Mouse (Mus musculus) left cerebral cortex, postnatal 25 days (tissue): ENCODE measurements around the gene Ubac2. TPM values are rescaled to one million over a fixed set of nuclear protein-coding genes. Genes with fewer than 3 reads are reported as not detected.

ENCODE experiments used
- DNase-seq, 2 experiments: peaks; one replicate each; pipeline ENCODE4 v3.0.0; 2022; ENCODE audit warnings: low spot score in 2 of 2, mixed read lengths in 1 of 2
- intact Hi-C: fragments of 180-260 bp; cut with DNase I; formaldehyde crosslinking; loops from one replicate; pipeline ENCODE4 v1.15.1; 2025
- total RNA-seq, 2 experiments: library from RNA; stranded (reverse); gene quantifications; 2 replicates each; pipeline ENCODE4 v1.2.3; 2021

Ubac2 gene
- total RNA-seq, 2 experiments from 2014 or later, result 33.7 to 33.8 TPM

- intact Hi-C loops, result no loop called here
- no peak for DNase-seq
Observed at GRCm38 (mm10) chr14:121918266-121918665, 39.8 kb downstream of the Ubac2 start.

DNA sequence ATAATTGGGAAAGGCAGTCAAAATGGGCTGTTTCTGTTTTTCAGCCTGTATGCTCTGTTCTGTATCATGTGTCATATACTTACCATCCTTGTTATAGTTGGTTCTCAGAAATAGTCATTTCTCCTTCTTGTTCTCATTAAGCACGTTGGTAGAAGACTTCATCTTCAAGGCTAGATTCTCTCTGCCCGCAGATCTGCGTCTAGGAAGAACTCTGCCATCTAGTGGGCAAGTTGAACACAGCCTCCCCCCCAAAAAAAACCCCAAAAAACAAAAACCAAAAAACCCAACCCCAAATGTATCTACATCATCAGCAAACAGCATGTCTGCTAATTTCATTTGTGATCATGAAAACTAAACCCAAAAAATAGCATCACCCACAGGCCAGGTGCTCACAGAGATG is 41.3 kb downstream of the Ubac2 start:
- intact Hi-C loops, result loop anchor here (1.0 to 5.0 kb wide), 2 partner anchors 54 to 332 kb away; no protein-coding TSS in a partner anchor
- DNase-seq, result no peak

GRCm38 (mm10) chr14:121920511-121921124 is 42.2 kb downstream of the Ubac2 start:
- intact Hi-C loops, result loop anchor here (5.0 kb wide), 1 partner anchor 333 kb away; no protein-coding TSS in a partner anchor
- DNase-seq, result no peak

- intact Hi-C loops, result loop anchor here (5.0 kb wide), 1 partner anchor 335 kb away; no protein-coding TSS in a partner anchor
- DNase-seq, result no peak
Observed at GRCm38 (mm10) chr14:121922016-121922415, 43.6 kb downstream of the Ubac2 start.

DNA sequence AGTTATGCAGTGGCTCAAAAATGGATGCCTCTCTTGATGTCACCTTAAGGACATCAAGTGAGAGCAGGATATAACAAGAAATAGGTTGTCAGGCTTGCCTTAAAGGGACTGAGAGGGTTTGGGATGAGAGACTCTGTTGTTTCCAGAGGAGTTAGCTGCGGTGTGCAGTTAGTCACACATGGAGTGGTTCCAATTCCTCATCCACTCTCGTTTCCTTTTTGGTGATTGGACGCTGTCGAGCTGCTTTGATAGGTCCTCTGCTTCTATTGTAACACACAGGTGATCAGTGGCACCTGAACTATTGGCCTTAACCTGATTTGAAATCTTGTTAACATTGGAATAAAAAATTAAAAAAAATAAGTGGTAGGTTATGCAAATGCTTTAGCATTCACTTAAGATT is 44.3 kb downstream of the Ubac2 start:
- intact Hi-C loops, result loop anchor here (5.0 kb wide), 1 partner anchor 335 kb away; no protein-coding TSS in a partner anchor
- no peak for DNase-seq

DNA sequence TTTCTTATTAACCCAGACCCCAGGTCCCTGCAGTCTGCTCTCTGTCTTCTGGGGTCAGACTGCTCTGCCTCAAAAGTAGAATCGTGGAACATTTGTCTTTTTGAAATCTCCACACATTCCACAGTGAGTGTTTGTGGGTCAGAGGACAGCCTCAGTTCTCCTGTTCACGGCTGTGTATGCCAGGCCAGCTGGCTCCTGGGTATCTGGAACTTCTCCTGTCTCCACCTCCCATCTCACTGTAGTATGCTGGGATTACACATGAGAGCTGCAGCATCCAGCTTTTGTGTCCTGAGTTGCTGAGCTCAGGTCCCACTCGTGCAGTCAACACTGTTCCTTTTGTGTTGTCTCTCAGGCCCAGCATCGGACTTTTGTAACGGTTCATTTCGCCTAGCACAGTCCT is 46.5 kb downstream of the Ubac2 start:
- intact Hi-C loops, result loop anchor here (5.0 kb wide), 1 partner anchor 338 kb away; no protein-coding TSS in a partner anchor
- no peak for DNase-seq

DNA sequence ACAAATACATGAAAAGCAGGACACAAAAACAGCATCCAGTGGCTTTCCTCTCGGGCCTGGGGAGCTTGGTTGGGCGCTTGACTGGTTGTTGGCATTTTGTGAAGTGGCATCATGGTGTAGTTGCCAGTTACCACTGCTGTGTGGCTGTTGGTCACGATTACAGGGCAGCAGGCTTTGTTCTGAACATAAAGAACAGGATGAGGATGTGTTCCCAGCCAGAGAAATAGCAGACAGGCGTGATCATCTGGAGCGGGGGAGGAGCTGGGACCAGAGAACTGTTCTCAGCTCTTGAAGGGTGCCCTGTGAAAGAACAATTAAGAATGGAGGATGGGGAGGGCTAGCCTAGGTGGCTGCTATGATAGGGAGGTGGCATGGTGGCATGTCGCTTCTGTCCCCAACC is 48.5 kb downstream of the Ubac2 start:
- intact Hi-C loops, result no loop called here
- no peak for DNase-seq

GRCm38 (mm10) chr14:121927451-121927850 is 49.0 kb downstream of the Ubac2 start:
- intact Hi-C loops, result no loop called here
- no peak for DNase-seq

- intact Hi-C loops, result loop anchor here (1.0 kb wide), 1 partner anchor 132 kb away; no protein-coding TSS in a partner anchor
- peak; percentile 46 to 57 for DNase-seq
Observed at GRCm38 (mm10) chr14:121928375-121929137, 50.1 kb downstream of the Ubac2 start.

GRCm38 (mm10) chr14:121929243-121929951 is 51.0 kb downstream of the Ubac2 start:
- no peak for DNase-seq
- intact Hi-C loops, result no loop called here

DNA sequence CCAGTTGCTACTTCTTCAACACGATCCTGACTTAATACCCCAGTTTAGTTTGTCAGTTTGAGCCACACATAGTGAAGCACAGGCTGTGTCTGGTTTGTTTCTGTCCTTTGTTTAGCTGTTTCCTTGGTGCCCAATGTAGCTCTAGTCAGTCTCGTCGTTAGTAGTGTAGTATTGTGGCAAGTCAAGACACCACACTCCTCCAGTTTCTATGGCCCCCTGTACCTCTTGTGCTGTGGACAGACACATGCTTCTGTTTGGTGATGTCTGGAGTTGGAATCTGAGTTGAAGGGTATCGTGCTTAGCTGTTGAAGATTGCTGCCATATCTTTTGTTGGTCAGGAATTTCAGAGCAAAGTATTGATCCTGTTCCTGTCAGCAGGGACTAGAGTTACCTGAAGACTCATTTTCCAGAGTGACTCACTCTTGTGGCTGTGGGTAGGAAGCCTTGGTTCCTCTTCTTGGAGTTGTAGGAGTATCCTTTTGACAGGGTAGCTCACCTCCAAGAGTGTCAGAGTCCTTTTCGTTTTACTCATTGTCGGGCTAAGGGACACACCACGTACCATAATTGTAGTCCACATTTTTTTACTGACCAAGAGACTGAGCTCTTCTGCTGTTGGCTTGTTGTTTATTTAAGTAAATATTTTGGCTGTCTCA is 52.4 kb downstream of the Ubac2 start:
- intact Hi-C loops, result loop anchor here (5.0 kb wide), 1 partner anchor 201 kb away; no protein-coding TSS in a partner anchor
- DNase-seq, result no peak

GRCm38 (mm10) chr14:121931594-121931993 is 53.2 kb downstream of the Ubac2 start:
- no peak for DNase-seq
- intact Hi-C loops, result loop anchor here (5.0 kb wide), 1 partner anchor 201 kb away; no protein-coding TSS in a partner anchor

- intact Hi-C loops, result loop anchor here (5.0 kb wide), 1 partner anchor 200 kb away; no protein-coding TSS in a partner anchor
Observed at GRCm38 (mm10) chr14:121932180-121932579, 53.8 kb downstream of the Ubac2 start.

GRCm38 (mm10) chr14:121933906-121934596 is 55.6 kb downstream of the Ubac2 start:
- intact Hi-C loops, result loop anchor here (5.0 kb wide), 1 partner anchor 198 kb away; no protein-coding TSS in a partner anchor
- DNase-seq, result no peak

More at GRCm38 (mm10) chr14:121932180-121932579, 53.8 kb downstream of the Ubac2 start:
- DNase-seq, result no peak

GRCm38 (mm10) chr14:121934597-121934946 is 56.2 kb downstream of the Ubac2 start:
- DNase-seq, result no peak
- intact Hi-C loops, result loop anchor here (5.0 kb wide), 1 partner anchor 198 kb away; no protein-coding TSS in a partner anchor

- intact Hi-C loops, result no loop called here
- DNase-seq, result no peak
Observed at GRCm38 (mm10) chr14:121936356-121936755, 57.9 kb downstream of the Ubac2 start.

GRCm38 (mm10) chr14:121936856-121937255 is 58.4 kb downstream of the Ubac2 start:
- intact Hi-C loops, result no loop called here
- no peak for DNase-seq

GRCm38 (mm10) chr14:121937601-121938255 is 59.3 kb downstream of the Ubac2 start:
- DNase-seq, result no peak
- intact Hi-C loops, result no loop called here
